Mouse (Mus musculus) natural killer cell, adult 2 months (primary cell): ENCODE data around the gene Ccdc82.
A peak's percentile ranks its signal among the peaks of the same experiment; 100 is the strongest.

Experiments used
- DNase-seq, 2 experiments: peaks; one replicate each; pipeline ENCODE4 v3.0.0; 2022; ENCODE audit warnings: low spot score in 2 of 2

Gene Ccdc82

DNA sequence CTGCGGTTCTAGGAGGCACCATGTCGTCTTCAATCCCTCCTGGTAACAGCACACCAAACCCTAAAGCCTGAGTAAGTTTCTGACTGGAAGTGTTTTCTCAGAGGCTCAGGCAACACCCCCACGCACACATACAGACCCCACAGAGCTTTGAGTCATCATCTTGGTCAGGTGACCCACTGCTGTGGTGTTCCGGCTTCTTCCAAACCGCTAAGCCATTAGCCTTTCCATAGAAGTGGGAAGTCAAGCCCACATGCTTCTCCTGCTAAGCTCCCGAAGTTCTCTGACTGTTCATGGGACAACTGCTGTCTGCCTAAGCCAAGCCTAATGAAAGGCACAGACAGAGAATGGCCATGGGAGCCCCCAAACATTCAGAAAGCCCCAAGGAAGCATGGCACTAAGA, 52.4 kb downstream of the Ccdc82 start:
- no peak for DNase-seq

DNA sequence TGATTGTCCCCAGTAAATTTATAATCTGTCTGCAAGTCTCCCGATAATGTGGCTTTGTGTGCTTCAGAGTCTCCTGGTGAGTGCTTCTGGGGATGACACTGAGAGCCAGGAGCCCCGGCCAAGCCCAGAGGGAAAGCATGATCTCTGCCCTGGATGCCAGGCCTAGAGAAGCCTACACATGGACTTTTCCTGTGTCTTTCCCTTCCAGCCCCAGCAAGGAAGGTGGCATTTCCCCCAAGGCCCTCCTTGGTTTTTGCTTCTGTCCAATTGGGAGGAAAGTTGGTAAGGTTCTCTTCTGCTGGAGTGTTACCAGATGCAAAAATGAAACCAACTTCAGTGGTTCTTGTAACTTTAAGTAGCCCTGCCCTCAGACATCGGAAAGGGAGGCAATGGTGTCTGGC, 53.3 kb downstream of the Ccdc82 start:
- DNase-seq = no peak

DNA sequence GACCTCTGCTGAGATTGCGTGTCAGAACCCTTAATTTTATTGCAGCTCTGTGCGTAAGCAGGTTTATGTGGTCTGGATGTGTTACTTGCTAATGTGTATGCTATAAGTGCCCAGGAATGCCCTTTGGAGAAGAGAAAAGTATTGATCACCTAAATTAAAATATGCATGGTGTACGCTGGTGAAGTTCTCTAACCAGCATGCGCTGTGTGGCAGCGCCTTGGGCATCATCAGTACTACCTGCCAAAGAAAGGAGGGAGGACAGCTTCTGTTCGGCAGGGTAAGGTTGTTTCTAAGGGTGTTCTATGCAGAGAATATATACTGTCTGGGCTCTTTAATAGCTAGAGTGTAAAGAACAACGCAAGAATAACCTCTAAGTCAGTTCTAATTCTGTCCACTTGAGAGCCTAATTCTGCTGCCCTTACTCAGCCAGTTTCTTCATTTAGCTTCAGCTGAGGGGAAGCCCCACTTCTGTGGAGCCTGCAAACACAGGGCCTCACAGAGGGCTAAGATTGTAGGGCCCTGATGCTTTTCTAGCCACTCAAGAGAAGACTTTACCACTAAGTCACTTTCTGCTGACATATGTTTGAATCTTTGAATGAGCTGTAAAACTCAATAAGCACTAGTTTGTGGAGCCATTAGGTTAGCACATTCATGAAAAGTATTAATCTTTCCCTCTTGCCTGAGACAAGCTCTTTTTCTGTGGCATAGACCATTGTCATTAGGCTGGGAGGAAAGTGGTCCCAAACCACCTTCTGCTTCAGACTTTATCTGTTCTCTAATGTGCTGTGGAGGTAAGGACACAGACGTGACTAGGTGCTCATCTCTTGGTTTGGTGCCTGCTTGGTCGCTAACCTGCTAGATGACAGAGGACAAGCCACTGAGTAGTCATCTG, 54.4 kb downstream of the Ccdc82 start:
- peak; percentile 21 to 45 for DNase-seq

DNA sequence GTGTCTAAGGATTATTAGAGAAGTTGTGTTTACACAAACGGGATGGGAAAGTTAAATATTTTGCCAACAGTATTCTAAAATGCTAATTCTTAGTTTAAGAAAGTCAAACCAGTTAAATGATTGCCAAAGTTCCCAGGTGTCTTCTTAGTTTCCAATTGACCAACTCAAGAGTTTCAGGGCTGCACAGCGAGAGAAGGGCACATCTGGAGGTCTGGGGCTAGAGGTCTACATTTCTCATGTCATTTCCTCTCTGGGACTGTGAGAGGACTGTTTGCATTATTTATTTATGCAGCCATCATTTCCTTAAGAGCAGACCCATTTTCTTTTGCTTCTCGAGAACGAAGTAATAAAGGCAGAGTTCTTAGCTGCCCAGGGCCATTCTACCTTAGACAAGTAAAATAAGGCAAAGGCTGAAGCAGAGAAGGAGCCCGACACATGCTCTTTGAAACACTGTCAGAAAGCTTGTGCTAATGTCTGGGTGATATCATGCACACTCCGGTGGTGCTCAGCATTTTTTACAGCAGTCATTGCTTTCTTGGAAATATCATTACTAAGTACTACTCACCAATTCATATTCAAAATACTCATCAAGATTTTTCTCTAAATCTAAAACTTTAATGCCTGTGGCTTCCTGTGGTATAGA, 55.5 kb downstream of the Ccdc82 start:
- DNase-seq = no peak

DNA sequence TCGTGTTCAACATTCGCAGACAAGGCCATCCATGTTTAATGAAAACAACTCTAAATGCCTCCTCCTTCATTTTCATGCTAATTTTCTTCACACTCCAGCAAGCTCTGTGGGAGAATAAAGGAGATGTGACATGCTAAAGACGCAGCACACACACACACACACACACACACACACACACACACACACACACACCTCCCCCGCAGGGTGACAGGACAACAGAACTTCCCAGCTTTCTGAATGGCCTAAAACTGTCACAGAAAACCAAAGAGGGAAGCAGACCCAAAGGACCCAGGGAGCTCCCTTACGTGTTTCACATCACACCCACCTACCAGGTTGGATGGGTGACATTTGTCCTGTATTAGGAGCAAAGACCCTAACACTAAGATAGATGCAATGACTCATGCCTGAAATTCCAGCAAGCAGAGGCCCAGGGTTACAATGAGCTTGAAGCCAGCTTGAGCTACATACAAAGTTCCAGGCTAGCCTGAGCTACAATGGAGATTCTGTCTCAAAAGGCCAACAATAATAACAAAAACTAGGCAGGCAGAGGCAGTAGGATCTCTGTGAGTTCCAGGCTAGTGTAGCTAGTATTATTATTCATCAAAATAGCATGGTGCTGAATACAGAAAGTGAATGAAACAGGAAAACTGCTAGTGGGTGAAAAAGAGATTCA, 56.5 kb downstream of the Ccdc82 start:
- DNase-seq = no peak

DNA sequence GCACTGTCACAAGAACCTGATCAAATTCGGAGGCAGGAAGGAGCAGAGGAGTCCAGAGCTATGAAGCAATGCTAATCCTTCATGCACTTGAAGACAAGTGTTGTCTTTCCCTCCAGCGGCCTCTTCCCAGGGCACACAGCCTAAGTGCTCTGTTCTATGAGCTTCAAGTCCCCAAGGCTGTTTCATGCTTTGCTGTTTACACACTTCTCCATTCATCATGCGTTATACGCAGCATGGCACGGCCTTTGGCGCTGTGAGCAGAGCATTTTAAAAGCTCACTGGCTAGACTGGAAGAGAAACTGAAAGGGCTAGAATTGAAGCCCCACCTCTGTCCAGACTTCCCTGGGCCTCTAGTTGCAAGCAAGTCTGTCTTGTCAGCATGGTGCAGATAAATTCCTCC, 57.2 kb downstream of the Ccdc82 start:
- peak; percentile 22 to 44 for DNase-seq

DNA sequence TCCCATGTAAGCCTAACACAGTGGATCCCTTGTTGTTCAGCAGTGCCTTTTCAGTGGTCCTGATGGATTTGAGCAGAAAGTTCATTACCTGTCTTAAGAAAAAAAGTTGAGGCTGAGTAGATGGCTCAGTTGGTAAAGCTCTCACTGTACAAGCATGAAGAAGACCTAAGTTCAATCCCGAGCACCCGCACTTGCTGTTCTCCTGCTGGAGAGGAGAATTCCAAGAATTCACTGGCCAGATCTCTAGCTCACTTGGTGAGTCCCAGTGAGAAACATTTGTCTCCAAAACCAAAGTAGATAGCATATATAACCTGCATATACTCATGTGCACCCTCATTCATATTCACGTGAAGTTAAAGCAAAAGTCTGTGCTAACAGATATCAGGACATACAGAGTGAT, 59.7 kb downstream of the Ccdc82 start:
- DNase-seq = no peak

DNA sequence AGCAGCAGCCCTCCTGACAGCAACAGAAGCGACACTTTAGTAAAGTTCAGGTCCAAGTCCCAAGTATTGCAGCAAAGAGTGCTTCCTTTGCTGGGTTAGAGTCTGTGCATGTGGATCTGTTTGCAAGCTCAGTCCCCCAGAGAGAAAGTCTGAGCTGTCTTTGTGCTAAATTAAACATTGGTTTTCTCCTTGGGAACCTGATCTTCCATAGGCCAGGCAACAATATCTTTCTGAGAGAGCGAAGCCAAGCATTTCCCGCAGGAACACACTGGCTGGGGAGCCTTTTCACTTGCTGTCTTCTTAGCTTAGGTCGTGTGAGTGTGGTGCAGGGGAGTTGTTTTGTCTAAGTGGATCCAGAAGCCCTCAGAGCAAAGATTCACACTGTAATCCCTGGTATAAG, 60.5 kb downstream of the Ccdc82 start:
- no peak for DNase-seq

DNA sequence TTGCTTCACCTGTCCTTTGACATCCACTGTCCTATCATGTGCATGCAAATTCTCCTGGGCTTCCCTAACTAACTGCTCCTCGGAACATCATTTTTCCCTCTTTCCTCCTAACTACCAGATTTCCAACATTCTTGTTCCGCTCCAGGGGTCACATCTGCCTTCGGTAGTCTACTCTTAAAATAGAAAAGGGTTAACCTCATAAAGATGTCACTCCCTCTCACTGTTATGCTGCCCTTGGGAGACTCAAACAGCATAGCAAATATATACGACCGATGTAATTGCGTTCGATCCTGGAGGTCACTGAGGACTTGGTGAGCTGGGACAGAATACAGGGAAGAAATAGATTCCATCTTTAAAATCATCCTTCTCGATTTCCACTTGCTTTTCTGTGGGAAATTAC, 62.0 kb downstream of the Ccdc82 start:
- DNase-seq = no peak

DNA sequence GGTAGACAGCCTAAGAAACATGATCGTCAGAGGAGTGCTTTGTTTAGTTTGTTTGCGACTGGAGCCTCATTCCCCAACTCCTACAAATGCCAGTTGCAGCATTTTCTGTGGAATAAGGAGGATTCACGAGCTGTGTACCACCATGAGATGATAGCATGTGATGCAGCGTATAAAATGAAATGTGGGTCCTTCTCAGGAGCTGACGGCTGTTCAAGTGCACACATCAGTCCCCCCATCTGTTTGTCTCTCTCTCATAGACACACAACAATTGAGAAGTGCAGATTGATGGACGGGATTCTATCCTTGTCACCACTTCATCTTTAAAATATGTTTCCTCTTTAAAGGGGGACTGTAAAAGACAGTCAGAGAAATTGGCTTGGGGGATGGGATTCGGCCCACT, 63.1 kb downstream of the Ccdc82 start:
- DNase-seq = no peak

DNA sequence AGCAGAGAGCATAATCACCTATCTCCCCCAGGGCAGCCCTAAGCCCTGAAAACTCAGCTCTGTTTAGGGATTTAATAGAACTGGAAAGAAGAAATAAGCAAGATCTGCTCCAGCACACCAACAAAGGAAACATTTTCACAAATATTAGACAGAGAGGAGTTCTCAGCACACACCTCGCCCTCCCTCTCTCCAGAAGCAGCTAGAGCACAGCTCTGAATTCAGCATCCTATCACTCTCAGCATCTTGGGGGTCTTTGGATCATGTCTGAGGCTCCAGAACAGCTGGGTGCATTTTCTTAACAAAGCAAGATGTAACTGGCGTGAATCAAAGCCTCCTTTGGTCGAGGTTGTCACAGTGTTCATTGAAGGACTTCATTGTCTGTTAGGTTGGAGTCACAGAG, 63.5 kb downstream of the Ccdc82 start:
- no peak for DNase-seq

DNA sequence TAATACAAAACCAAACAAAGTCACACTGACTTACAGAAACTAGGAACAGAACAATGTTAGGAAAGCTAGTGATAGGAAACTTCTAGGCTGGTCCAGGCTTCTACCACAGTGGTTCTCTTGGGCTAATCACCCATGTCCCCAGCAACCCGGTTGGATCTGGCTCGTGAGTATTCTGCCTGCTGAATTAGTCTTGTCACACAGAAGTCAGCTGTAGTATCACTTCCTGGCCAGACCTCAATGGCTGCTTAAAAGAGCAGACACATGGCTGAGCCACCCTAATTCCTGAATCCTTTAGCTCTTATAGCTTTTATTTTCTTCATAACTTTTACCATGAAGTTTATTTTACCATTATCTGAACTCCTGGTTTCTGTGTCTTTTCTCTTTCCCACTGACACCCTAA, 64.3 kb downstream of the Ccdc82 start:
- no peak for DNase-seq

DNA sequence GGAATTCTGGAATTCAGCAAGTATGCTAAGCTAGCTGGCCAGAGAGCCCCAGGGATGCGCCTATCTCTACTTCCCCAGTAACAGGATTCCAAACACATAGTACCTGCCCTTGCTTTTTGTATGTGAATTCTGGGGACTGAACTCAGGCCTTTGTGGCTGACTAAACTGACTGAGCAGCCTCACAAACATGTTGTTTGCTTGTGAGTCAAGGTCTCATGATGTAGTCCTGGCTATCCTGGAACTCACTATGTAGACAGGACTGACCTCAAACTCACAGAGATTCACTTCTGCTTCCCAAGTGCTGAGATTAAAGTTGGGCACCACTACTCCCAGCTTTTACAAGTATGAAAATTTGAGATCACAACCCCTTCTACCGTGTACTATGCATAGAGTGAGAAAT, 67.2 kb downstream of the Ccdc82 start:
- DNase-seq = no peak

DNA sequence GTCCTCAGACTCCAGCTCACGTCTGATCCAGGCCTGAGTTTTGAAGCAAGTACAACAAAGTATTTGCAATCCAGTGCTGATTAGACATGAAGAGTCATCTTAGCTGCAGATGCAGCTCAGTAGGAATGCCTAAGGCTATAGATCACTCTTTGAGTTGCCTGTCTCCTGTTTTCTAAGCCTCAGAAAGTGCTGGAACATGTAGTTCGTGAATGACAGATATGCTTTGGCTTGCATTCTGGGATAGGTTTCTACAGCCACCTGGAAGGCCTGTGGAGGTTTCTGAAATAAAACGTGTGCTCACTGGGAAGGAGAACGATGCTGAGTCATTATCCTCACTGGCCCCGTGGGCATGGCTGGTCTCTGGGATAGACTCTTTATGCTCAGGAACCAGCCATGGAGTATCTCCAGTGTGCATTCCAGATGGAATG, 67.8 kb downstream of the Ccdc82 start:
- DNase-seq = no peak

DNA sequence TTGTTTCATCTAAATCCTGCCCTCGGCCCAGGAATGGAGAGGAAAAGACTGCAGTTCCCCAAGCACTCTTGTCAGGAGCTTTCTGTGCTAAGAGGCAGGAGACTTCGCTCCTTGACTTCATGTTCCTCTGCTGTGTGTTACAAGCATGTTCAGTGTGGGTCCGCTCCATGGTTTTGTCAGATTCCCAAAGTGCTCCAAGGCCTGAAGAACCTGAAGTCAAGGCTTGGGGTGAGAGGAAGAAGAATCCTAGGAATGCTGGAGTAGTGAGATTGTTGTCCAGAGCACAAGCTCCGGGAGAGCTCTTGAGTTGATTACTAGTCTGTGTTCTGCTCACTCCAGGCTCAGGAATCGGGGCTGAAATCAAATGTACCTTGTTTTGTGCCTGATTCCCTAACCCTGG, 68.6 kb downstream of the Ccdc82 start:
- no peak for DNase-seq

DNA sequence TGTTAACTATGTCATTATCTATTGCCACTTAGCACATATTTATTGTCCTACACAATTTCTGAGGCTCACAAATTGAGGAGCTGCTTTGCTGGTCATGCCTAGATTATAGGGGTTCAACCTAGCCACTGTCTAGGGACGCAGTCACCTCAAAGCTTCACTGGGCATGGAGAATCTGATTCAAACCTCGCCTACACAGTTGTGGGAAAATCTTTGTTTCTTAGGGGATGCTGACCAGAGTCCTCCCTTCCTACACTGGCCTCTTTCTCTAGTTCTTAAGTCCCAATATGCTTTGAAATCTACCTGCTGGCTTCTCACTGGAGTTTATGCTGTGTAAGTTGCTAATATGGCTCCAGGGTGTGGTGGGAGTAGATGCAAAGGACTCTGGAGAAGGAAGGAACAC, 72.8 kb downstream of the Ccdc82 start:
- DNase-seq = no peak

DNA sequence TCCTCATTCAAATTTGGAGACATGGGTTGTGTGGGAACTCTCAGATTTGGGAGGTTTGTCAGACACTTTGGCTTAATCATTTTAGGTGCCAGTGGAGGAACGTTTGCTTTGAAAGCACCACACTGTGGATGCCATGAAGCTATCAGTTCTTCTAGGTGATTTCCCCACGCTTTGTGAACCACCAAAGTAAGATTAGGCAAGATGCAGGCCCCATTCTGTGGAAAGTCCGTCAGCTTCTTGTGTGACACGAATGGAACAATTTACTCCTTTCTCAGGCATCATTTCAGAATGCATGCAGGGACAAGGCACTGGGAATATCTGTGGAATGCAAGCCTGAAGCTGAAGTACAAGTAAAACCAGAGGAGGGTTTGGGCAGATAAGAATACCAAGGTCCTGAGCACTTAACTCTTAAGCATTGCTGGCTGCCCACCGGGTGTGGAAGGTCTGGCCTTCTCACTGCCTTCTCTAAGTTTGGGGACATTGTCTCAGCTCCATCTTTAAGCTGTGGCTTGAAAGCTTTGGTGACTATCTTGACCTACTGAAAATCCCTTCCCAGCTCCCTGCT, 74.1 kb downstream of the Ccdc82 start:
- no peak for DNase-seq

DNA sequence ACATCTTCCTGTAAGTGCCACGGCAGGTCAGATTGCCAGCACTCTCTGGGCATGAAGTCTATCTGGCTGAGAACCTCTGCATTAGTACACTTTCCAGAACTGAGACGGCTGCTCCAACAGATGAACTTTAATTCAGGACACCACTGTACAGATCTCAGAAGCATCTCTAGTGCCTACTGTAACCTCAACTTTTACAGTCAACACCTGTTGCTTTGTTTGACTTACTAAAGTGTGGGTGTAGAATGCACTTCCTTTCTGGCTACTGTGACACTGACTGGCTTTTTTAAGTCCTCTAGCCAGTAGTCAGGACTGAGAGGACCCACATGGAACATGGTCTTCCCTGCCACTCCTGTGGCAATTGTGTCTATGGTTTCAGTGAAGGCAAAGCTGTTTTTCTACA, 76.3 kb downstream of the Ccdc82 start:
- peak in 1 of 2 experiments; percentile 9 for DNase-seq

DNA sequence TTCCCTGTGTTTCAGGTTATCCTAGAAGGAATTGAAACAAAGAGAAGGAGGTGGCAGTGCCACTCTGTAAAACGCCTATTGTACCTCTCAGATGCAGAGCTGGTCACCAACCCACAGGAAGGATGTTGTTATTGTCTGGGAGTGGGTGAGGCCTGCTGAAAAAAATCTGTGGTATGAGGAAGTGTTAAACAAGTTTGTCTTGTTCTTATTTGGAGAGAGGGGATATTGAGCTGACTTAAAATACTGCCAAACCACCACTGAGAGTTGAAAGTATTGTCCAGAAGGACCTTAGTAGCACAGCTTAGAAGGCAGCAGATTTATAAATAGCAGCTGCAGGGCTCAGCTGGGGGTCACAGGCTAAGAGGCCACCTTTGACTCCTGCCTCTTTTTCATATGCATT, 76.9 kb downstream of the Ccdc82 start:
- DNase-seq = peak; percentile 45
